ENCODE assay signal across 22 mouse cellular contexts in genomic region chr16:65066264-65066663, GRCm38 (mm10). TPM values are rescaled to one million over a fixed set of nuclear protein-coding genes. Genes with fewer than 3 reads are reported as not detected.
A peak's percentile ranks its signal among the peaks of the same experiment; 100 is the strongest.
DNase-seq lines count a peak whose midpoint lies in the region; ATAC-seq lines count a peak whose summit lies in the region.
"Had no signal": no experiment of that assay in that cellular context is flagged by ENCODE, and none has a peak within 500 bp of the region (broad histone marks: within the 10 kb centered on the region; RNA-seq: fewer than 3 reads in every experiment).

No protein-coding gene starts in this region.

- no peak for DNase-seq in embryo, embryonic 10 days (ENCODE audit: low spot score)
- DNase-seq in lung, postnatal 14 days = no peak
- DNase-seq: adrenal gland, adult 2 months; adrenal gland, adult 8-10 months; adrenal gland, postnatal 10 days; adrenal gland, postnatal 14 days; adrenal gland, postnatal 25 days; adrenal gland, postnatal 36 days; B cell, adult 2 months; cerebellum, adult 11 months; cerebellum, adult 11-12 months; cerebellum, adult 18-20 months had no signal

- 0 out of 2 replicates have a peak, but pooled peaks have one; percentile 42 for ATAC-seq in common myeloid progenitor, adult 5-6 weeks (replicated peaks; ENCODE audit: low read depth, poor library complexity, severe bottlenecking)
- peak; percentile 64 to 78; a peak in 3 of 4 replicates for ATAC-seq in hematopoietic stem cell, adult 5-6 weeks (replicated peaks in 1 of 2; ENCODE audit: insufficient read depth in 1 of 2, low FRiP score in 2 of 2, low TSS enrichment in 1 of 2, low read depth in 1 of 2, poor library complexity in 2 of 2, severe bottlenecking in 2 of 2)
- ATAC-seq: activated CD4-positive, CD25-positive, alpha-beta regulatory T cell, adult 4 months; CD4-positive, CD25-positive, alpha-beta regulatory T cell, adult 4 months; Patski had no signal

RNA-seq across cellular contexts. Expression of gene Htr1f, which starts 39.4 kb away (rescaled TPM):
- total RNA-seq in common myeloid progenitor, adult 5-6 weeks (2017) = not detected in 2 replicates
- total RNA-seq in hematopoietic stem cell, adult 5-6 weeks (2017) = not detected in 2 replicates
- total RNA-seq: adrenal gland, adult 18-20 months; adrenal gland, adult 2 months; adrenal gland, adult 8-10 months; adrenal gland, postnatal 14 days; adrenal gland, postnatal 25 days; adrenal gland, postnatal 36 days; CH12.LX; ES-E14; G1E; MEL had no signal
